8 mouse cellular contexts compared by ENCODE assay signal in the genomic region with DNA sequence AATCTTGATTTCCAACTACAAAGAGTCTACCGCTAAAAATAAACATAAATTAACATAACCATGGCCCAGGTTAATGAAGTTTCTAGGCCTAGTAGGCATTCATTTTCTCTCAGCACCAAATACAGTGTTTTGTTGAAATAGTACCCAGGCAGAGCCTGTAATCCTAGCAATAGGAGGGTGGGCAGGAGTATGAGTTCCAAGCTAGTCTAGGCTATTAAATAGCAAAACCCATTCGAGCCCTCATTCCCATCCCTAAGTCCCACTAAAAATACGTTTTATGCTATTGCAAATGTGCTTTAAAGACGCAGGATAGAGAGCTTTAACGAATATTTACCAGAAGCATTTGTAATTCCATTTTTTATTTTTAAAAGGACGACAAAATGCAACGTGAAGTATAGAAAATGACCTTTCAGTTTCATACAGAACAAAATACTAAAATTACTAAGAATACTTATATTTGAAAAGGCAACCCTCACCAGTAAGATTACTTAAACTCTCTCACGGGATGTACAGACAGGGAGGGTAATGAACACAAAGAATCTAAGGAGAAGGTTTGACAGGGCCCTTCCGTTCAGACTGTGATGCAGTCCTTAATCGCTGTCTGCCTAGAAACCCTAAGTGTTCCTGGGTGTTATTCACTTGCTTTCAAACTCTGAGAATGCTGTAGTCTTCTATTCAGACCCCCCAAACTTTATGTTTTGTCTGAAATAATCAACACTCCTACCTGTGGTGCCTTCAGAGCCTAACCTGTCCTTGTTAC. TPM values are rescaled to one million over a fixed set of nuclear protein-coding genes. Genes with fewer than 3 reads are reported as not detected.
DNase-seq lines count a peak whose midpoint lies in the region; ATAC-seq lines count a peak whose summit lies in the region.

No protein-coding gene starts in this region.

- DNase-seq in kidney, adult 18-20 months, result no peak
- no peak for DNase-seq in frontal cortex, postnatal 25 days (ENCODE audit: low spot score in 2 of 2)
- DNase-seq in gastrocnemius, postnatal 25 days, result no peak
- no peak for DNase-seq in urinary bladder, postnatal 4 days (ENCODE audit: low spot score in 2 of 2)

- H3K4me1 ChIP-seq in kidney, embryonic 16.5 days (ENCODE audit: insufficient read depth, low read length), result peaks cover 33% of the 10 kb centered on the region
- peaks cover 27% of the 10 kb centered on the region for H3K4me1 ChIP-seq in hindbrain, embryonic 12.5 days
- peaks cover 40% of the 10 kb centered on the region for H3K4me1 ChIP-seq in midbrain, embryonic 13.5 days (replicated peaks)

- no peak for ATAC-seq in kidney, embryonic 16.5 days (ENCODE audit: low FRiP score, low TSS enrichment)
- ATAC-seq in activated CD4-positive, CD25-positive, alpha-beta regulatory T cell, adult 4 months, result peak; percentile 0
- no peak for ATAC-seq in hindbrain, embryonic 12.5 days (ENCODE audit: low FRiP score)
- 0 out of 2 replicates have a peak, but pooled peaks have one; percentile 0 for ATAC-seq in midbrain, embryonic 13.5 days

- H3K9ac ChIP-seq in kidney, embryonic 16.5 days (replicated peaks; ENCODE audit: low read length), result peak overlapping the region; percentile 100
- peak overlapping the region; percentile 100 for H3K9ac ChIP-seq in hindbrain, embryonic 12.5 days
- H3K9ac ChIP-seq in midbrain, embryonic 13.5 days (replicated peaks), result peak overlapping the region; percentile 100

- peaks cover 4% of the 10 kb centered on the region; the same call in 1 of the 2 replicates for H3K36me3 ChIP-seq in kidney, embryonic 16.5 days (ENCODE audit: insufficient read depth, low read length)
- H3K36me3 ChIP-seq in hindbrain, embryonic 12.5 days, result peaks cover 4% of the 10 kb centered on the region; the same call in 1 of the 2 replicates
- H3K36me3 ChIP-seq in midbrain, embryonic 13.5 days, result no peaks in the 10 kb centered on the region

- H3K9me3 ChIP-seq in kidney, embryonic 16.5 days (ENCODE audit: low read length), result no peaks in the 10 kb centered on the region
- no peaks in the 10 kb centered on the region for H3K9me3 ChIP-seq in hindbrain, embryonic 12.5 days (replicated peaks)
- no peaks in the 10 kb centered on the region for H3K9me3 ChIP-seq in midbrain, embryonic 13.5 days

- H3K4me2 ChIP-seq in kidney, embryonic 16.5 days (replicated peaks; ENCODE audit: low read depth, low read length), result peak overlapping the region; percentile 86
- H3K4me2 ChIP-seq in hindbrain, embryonic 12.5 days (replicated peaks), result peak overlapping the region; percentile 79
- peak overlapping the region; percentile 91 for H3K4me2 ChIP-seq in midbrain, embryonic 13.5 days (replicated peaks)

- peak overlapping the region; percentile 95 for H3K4me3 ChIP-seq in kidney, embryonic 16.5 days (ENCODE audit: low read length)
- H3K4me3 ChIP-seq in hindbrain, embryonic 12.5 days, result peak overlapping the region; percentile 96
- H3K4me3 ChIP-seq in midbrain, embryonic 13.5 days (replicated peaks), result peak overlapping the region; percentile 99

- H3K27ac ChIP-seq in kidney, embryonic 16.5 days (ENCODE audit: low read length), result peak overlapping the region; percentile 100
- peak overlapping the region; percentile 100 for H3K27ac ChIP-seq in hindbrain, embryonic 12.5 days
- peak overlapping the region; percentile 100 for H3K27ac ChIP-seq in midbrain, embryonic 13.5 days

- 2% methylated on average over 10 of the region's 10 CpGs for WGBS in kidney, embryonic 16.5 days
- 4% methylated on average over 10 of the region's 10 CpGs for WGBS in hindbrain, embryonic 12.5 days
- WGBS in midbrain, embryonic 13.5 days, result 2% methylated on average over 10 of the region's 10 CpGs

- H3K27me3 ChIP-seq in kidney, embryonic 16.5 days (ENCODE audit: insufficient read depth, low read length), result no peaks in the 10 kb centered on the region
- H3K27me3 ChIP-seq in hindbrain, embryonic 12.5 days, result no peaks in the 10 kb centered on the region
- no peaks in the 10 kb centered on the region for H3K27me3 ChIP-seq in midbrain, embryonic 13.5 days

RNA-seq across cellular contexts. Expression of a gene that starts 2.1 kb away (rescaled TPM):
- 98.8 and 99.9 TPM in 2 replicates for polyA plus RNA-seq in kidney, embryonic 16.5 days (2015; fragmentation: Nextera tagmentation; extraction: Ambion mirVana)
- polyA plus RNA-seq in activated CD4-positive, CD25-positive, alpha-beta regulatory T cell, adult 4 months (2017; shearing (Covaris generic)), result 100 to 1,000 TPM; 171 to 206 TPM
- 145 and 152 TPM in 2 replicates for polyA plus RNA-seq in hindbrain, embryonic 12.5 days (2016; fragmentation: Nextera tagmentation; extraction: Ambion mirVana)
- polyA plus RNA-seq in midbrain, embryonic 13.5 days (2015; fragmentation: Nextera tagmentation; extraction: Ambion mirVana), result 178 and 181 TPM in 2 replicates
- 10 to 100 TPM; 20.5 to 24.2 TPM for total RNA-seq in gastrocnemius, postnatal 25 days (2021)

Comparison
In these comparisons a context has a peak if more than half of its experiments do, and no peak if none do; other contexts are left out.
1. ATAC-seq: peak in activated CD4-positive, CD25-positive, alpha-beta regulatory T cell, adult 4 months (single experiment) and midbrain, embryonic 13.5 days (single experiment); none in kidney, embryonic 16.5 days (single experiment) and hindbrain, embryonic 12.5 days (single experiment).
2. Peak in every context shown above with its lines, with median percentiles within 50 percentile points of each other: H3K27ac ChIP-seq, H3K4me2 ChIP-seq, H3K4me3 ChIP-seq and H3K9ac ChIP-seq.